Mouse (Mus musculus) heart, embryonic 14.5 days (tissue): Measurements from ENCODE around the gene Spg7. TPM values are rescaled to one million over a fixed set of nuclear protein-coding genes. Genes with fewer than 3 reads are reported as not detected.

Experiments used
- ATAC-seq: fragments of 200-750 bp; cut with Nextera tagmentation; 2 replicates; pipeline ENCODE4 v1.8.0; 2017; ENCODE audit warnings: low read depth, moderate TSS enrichment; ENCODE audit not compliant: insufficient number of reproducible peaks, insufficient read depth, low FRiP score
- H3K27ac ChIP-seq, 2 experiments: fragments of 200-500 bp in 1 of 2; fragments of 300-500 bp in 1 of 2; sonication (generic) in 1 of 2; replicated peaks in 1 of 2; 2 replicates each; pipeline ENCODE4 v1.5.1; 2012 to 2014; ENCODE audit warnings: low read depth in 2 of 2, low read length in 2 of 2, control low read depth in 1 of 2, mild to moderate bottlenecking in 1 of 2, mixed read lengths in 1 of 2; ENCODE audit not compliant: control insufficient read depth in 1 of 2, insufficient read depth in 1 of 2
- H3K27me3 ChIP-seq: fragments of 300-500 bp; sonication (generic); 2 replicates; pipeline ENCODE4 v1.6.1; 2014; ENCODE audit warnings: mild to moderate bottlenecking, low read length, control low read depth; ENCODE audit not compliant: control insufficient read depth, insufficient read depth
- H3K36me3 ChIP-seq: fragments of 300-500 bp; sonication (generic); 2 replicates; pipeline ENCODE4 v1.6.1; 2014; ENCODE audit warnings: mild to moderate bottlenecking, control low read depth, low read length, mixed read lengths; ENCODE audit not compliant: control insufficient read depth, insufficient read depth
- H3K4me1 ChIP-seq, 2 experiments: fragments of 200-500 bp in 1 of 2; fragments of 300-500 bp in 1 of 2; sonication (generic) in 1 of 2; 2 replicates each; pipeline ENCODE4 v1.6.1; 2012 to 2014; ENCODE audit warnings: low read length in 2 of 2, control low read depth in 1 of 2, mixed read lengths in 1 of 2; ENCODE audit not compliant: control insufficient read depth in 2 of 2, insufficient read depth in 2 of 2
- H3K4me2 ChIP-seq: fragments of 300-500 bp; sonication (generic); 2 replicates; pipeline ENCODE4 v1.6.1; 2014; ENCODE audit warnings: mild to moderate bottlenecking, low read length
- H3K4me3 ChIP-seq, 2 experiments: fragments of 200-500 bp in 1 of 2; fragments of 300-500 bp in 1 of 2; sonication (generic) in 1 of 2; 2 replicates each; pipeline ENCODE4 v1.5.1; 2012 to 2014; ENCODE audit warnings: low read length in 2 of 2, mild to moderate bottlenecking in 2 of 2, control low read depth in 1 of 2, low read depth in 1 of 2, moderate library complexity in 1 of 2; ENCODE audit not compliant: control insufficient read depth in 1 of 2, insufficient read depth in 1 of 2
- H3K9ac ChIP-seq: fragments of 300-500 bp; sonication (generic); 2 replicates; pipeline ENCODE4 v1.6.1; 2014; ENCODE audit warnings: mild to moderate bottlenecking, low read length
- H3K9me3 ChIP-seq: fragments of 300-500 bp; sonication (generic); 2 replicates; pipeline ENCODE4 v1.6.1; 2016; ENCODE audit warnings: low read length, control low read depth; ENCODE audit not compliant: control insufficient read depth
- WGBS: fragments of 180-500 bp; shearing (Covaris S2); extraction: QIAGEN DNeasy Blood & Tissue Kit; methylation state at CpG from one replicate; pipeline ENCODE4 v1.1.7; 2014; 5-methylcytosine and 5-hydroxymethylcytosine counted together
- polyA plus RNA-seq: library from polyadenylated mRNA; unstranded; fragments of >200 nt; fragmentation: Nextera tagmentation; extraction: Ambion mirVana; gene quantifications from 2 replicates; pipeline ENCODE4 v1.2.1, GENCODE M21; 2014

The Spg7 gene
- polyA plus RNA-seq, 1 experiment from 2014 or later, result 64.7 TPM

DNA sequence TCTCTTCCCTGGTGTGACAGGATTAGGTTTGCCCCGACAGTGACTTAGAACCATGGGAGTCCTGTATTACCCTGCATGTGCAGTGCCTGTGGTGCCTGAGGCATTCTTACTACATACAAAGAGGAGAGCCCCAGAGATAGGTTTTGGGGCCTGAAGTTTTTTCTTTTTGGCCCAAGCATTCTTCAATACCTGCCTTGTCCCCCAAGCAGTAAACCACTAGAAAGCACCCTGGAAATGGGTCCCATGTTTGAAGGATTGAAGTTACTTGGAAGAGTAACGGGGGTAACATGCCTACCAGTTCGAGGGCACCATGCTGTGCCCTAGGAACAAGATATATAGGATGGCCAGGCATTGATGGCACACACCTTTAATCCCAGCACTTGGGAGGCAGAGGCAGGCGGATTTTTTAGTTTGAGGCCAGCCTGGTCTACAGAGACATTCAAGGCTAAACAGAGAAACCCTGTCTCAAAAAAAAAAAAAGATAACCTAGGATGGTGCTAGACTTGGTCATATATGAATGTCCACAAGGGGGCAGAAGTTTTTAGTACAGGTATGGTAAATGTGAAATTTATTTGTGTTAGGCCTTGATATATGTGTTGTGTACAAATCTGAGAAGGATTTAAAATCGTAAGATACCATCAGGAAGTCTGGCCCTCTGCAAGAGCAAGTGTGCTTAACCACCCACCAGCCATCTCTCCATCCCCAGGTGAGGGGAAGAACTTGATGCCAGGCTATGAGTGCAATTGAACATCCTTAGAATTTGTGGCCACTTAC lies 43.0 kb downstream of the Spg7 start:
- whole genome bisulfite sequencing, result 61% methylated on average over 5 of the region's 5 CpGs
- Histone ChIP-seq H3K27me3 (no peaks in the 10 kb centered on the region), H3K4me2 (no peak overlapping the region), H3K27ac (no peak overlapping the region), H3K9me3 (no peaks in the 10 kb centered on the region), H3K4me3 (no peak overlapping the region), H3K36me3 (peaks cover 27% of the 10 kb centered on the region), H3K4me1 (peaks cover 5 to 13% of the 10 kb centered on the region in 2 experiments), H3K9ac (no peak overlapping the region)
- ATAC-seq, result no peak

DNA sequence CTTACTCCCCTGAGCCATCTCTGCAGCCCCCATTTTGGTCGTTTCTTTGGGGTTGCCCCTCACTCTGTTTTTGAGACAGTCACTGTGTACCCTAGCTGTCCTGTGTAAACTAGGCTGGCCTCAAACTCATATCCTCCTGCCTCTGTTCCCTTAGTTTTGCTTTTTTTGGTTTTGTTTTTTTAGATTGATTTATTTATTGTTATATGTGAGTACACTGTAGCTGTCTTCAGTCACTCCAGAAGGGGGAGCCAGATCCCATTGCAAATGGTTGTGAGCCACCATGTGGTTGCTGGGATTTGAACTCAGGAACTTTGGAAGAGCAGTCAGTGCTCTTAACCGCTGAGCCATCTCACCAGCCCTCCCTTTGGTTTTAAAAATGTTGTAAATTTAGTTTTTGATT lies 43.8 kb downstream of the Spg7 start:
- Histone ChIP-seq H3K4me3 (no peak overlapping the region), H3K27me3 (no peaks in the 10 kb centered on the region), H3K9me3 (no peaks in the 10 kb centered on the region), H3K36me3 (peaks cover 27% of the 10 kb centered on the region), H3K4me2 (no peak overlapping the region), H3K9ac (no peak overlapping the region), H3K4me1 (peaks cover 5 to 12% of the 10 kb centered on the region in 2 experiments), H3K27ac (no peak overlapping the region)
- ATAC-seq, result no peak
- 52% methylated on average over 2 of the region's 2 CpGs for WGBS

DNA sequence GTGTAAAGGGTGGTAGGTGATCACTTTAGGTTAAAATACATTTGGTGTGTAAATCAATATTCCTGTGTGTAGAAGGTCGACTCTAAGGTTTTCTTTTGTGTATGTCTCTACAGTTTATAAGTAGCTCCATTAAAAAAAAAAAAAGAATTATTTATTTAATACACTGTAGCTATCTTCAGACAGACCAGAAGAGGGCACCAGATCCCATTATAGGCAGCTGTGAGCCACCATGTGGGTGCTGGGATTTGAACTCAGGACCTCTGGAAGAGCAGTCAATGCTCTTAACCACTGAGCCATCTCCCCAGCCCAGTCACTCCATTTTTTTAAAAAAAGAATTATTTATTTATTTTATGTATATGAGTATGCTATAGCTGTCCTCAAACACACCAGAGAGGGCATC lies 45.3 kb downstream of the Spg7 start:
- H3K27me3 ChIP-seq, result no peaks in the 10 kb centered on the region
- H3K9me3 ChIP-seq, result no peaks in the 10 kb centered on the region
- no peak overlapping the region for H3K9ac ChIP-seq
- H3K27ac ChIP-seq, result no peak overlapping the region
- no peak overlapping the region for H3K4me3 ChIP-seq
- no peak for ATAC-seq
- 66% methylated on average over 1 of the region's 1 CpGs for WGBS
- H3K4me2 ChIP-seq, result no peak overlapping the region
- peaks cover 27% of the 10 kb centered on the region for H3K36me3 ChIP-seq
- peaks cover 5 to 9% of the 10 kb centered on the region in 2 experiments for H3K4me1 ChIP-seq

DNA sequence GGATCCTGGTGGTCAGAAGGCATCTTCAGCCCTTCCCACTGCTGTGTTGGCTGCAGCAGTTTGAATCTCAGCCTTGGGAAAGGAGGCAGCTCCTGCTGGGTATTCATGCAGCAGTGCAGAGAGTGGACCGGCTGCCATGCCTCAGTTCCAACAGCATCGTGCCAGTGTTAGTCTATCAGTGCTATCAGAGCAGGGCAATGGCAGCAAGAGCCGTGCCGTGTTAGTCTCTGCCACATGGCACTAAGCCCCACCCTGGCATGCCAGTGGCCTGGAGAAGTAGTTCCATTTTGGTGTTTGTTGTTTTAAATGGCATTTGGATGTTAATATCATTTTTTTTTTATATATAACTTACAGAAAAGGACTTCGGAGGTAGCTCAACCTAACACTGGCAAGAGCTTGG lies 46.2 kb downstream of the Spg7 start:
- H3K4me1 ChIP-seq, result peaks cover 0 to 1% of the 10 kb centered on the region in 2 experiments; a peak in 1 of 4 replicates
- H3K9ac ChIP-seq, result no peak overlapping the region

DNA sequence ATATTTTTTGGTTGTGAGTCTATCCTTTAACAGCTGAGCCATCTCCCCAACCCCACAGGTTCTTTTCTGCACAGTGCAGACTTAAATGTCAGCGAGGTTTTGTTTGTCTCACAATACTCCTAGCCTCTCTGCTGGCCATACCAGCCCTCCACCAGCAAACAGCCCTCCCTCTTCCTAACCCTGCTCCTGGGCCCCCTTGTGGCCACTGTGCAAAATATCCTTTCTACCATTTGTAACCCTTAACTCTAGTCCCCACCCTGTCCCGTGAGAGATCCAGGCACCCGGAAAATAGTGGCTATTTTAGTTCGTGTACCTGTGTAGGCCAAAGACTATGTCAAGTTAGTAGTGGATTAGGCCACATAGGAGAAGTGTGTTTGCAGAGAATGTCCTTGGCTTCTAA lies 47.9 kb downstream of the Spg7 start:
- no peak overlapping the region for H3K9ac ChIP-seq
- no peak overlapping the region for H3K4me2 ChIP-seq
- 0 out of 2 replicates have a peak, but pooled peaks have one; percentile 10 for ATAC-seq
- H3K4me1 ChIP-seq, result no peaks in the 10 kb centered on the region
- H3K27me3 ChIP-seq, result peaks cover 4% of the 10 kb centered on the region
- H3K36me3 ChIP-seq, result peaks cover 2% of the 10 kb centered on the region
- WGBS, result 12% methylated on average over 4 of the region's 4 CpGs
- no peak overlapping the region for H3K27ac ChIP-seq
- H3K4me3 ChIP-seq, result no peak overlapping the region
- H3K9me3 ChIP-seq, result no peaks in the 10 kb centered on the region

More for the DNA sequence above, 46.2 kb downstream of the Spg7 start:
- Histone ChIP-seq H3K9me3 (no peaks in the 10 kb centered on the region), H3K4me3 (no peak overlapping the region), H3K27ac (no peak overlapping the region), H3K27me3 (no peaks in the 10 kb centered on the region), H3K36me3 (peaks cover 19% of the 10 kb centered on the region), H3K4me2 (no peak overlapping the region)
- 78% methylated on average over 5 of the region's 5 CpGs for WGBS
- ATAC-seq, result no peak

DNA sequence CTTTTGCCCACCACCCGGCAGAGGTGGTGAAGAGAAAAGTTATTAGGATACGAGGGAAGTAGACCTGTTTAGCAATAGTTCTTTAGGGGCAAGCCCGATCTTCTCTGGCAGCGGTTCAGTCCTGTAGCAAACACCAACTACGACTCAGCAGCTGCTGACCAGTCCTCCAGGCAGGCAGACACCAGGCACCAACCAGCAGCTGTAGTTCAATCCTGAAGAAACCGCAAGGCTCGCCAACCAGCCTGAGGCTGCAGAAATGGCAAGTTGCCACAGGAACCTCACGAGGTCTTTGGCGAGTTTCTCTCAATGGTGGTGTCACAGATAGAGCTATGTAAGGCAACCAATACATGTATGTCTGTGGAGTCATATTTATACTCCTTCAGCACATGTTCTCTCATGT lies 50.1 kb downstream of the Spg7 start:
- WGBS, result 76% methylated on average over 9 of the region's 9 CpGs
- no peak for ATAC-seq
- Histone ChIP-seq H3K36me3 (no peaks in the 10 kb centered on the region), H3K4me2 (no peak overlapping the region), H3K4me3 (no peak overlapping the region), H3K9me3 (no peaks in the 10 kb centered on the region), H3K9ac (no peak overlapping the region), H3K4me1 (peaks cover 5 to 13% of the 10 kb centered on the region in 2 experiments; a peak in 3 of 4 replicates), H3K27me3 (peaks cover 27% of the 10 kb centered on the region), H3K27ac (no peak overlapping the region)

DNA sequence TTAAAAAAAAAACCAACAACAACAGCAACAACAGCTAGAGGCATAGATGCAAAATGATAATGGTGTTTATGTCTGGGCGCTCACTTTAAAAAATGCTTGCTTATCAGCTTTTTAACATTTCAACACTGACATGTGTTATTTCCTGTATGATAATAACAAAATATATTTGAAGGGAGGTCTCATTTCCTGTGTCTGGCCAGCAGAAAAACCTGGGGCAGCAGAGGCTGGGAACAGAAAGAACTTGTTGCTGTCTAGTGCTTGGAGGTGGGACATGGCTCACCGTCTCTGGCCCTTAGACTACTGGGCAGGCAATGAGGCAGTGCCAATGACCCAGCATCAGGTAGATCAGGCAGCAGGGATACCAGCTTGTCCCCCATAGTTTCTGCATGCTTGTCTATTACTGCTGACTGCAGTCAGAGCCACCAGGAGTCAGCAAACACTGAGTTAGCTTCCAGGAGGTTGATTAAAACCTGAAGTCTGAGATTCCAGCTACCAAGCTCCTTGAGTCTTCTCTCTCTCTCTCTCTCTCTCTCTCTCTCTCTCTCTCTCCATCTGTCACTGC lies 51.2 kb downstream of the Spg7 start:
- H3K36me3 ChIP-seq, result no peaks in the 10 kb centered on the region
- no peak overlapping the region for H3K9ac ChIP-seq
- ATAC-seq, result no peak
- H3K4me1 ChIP-seq, result peaks cover 7 to 17% of the 10 kb centered on the region in 2 experiments; a peak in 3 of 4 replicates
- H3K4me2 ChIP-seq, result no peak overlapping the region
- H3K27ac ChIP-seq, result no peak overlapping the region
- WGBS, result 53% methylated on average over 2 of the region's 2 CpGs
- no peak overlapping the region for H3K4me3 ChIP-seq
- no peaks in the 10 kb centered on the region for H3K9me3 ChIP-seq
- H3K27me3 ChIP-seq, result peaks cover 37% of the 10 kb centered on the region
